Mouse (Mus musculus) cortical plate, adult 2 months (tissue): Measurements from ENCODE around the gene Tnfsf4. TPM values are rescaled to one million over a fixed set of nuclear protein-coding genes. Genes with fewer than 3 reads are reported as not detected.

Experiments
- H3K27ac ChIP-seq: fragments of 200-500 bp; 2 replicates; pipeline ENCODE4 v1.5.1; 2012; ENCODE audit warnings: low read length, control low read depth, inconsistent platforms; ENCODE audit not compliant: insufficient read depth
- H3K4me1 ChIP-seq: fragments of 200-500 bp; 2 replicates; pipeline ENCODE4 v1.6.1; 2011; ENCODE audit warnings: low read length; ENCODE audit not compliant: control insufficient read depth, insufficient read depth
- H3K4me3 ChIP-seq: fragments of 200-500 bp; 2 replicates; pipeline ENCODE4 v1.5.1; 2011; ENCODE audit warnings: mild to moderate bottlenecking, low read length, control low read depth; ENCODE audit not compliant: insufficient read depth
- CTCF ChIP-seq: fragments of 200-500 bp; IDR thresholded peaks from 2 replicates; pipeline ENCODE4 v1.5.1; 2011; ENCODE audit warnings: mild to moderate bottlenecking, control low read depth, low read length; ENCODE audit not compliant: insufficient read depth; ENCODE audit errors: extremely low read depth
- POLR2A ChIP-seq: fragments of 200-500 bp; IDR thresholded peaks from 2 replicates; pipeline ENCODE4 v1.6.1; 2011; ENCODE audit warnings: mild to moderate bottlenecking, low read length, control low read depth; ENCODE audit not compliant: insufficient read depth; ENCODE audit errors: extremely low read depth
- polyA plus RNA-seq: library from polyadenylated mRNA; depleted of rRNA; stranded (reverse); fragments of >200 nt; gene quantifications from 2 replicates; pipeline ENCODE4 v1.2.3, GENCODE M21; 2012; rRNA removed

Gene Tnfsf4
- polyA plus RNA-seq, result not detected in 2 replicates

DNA sequence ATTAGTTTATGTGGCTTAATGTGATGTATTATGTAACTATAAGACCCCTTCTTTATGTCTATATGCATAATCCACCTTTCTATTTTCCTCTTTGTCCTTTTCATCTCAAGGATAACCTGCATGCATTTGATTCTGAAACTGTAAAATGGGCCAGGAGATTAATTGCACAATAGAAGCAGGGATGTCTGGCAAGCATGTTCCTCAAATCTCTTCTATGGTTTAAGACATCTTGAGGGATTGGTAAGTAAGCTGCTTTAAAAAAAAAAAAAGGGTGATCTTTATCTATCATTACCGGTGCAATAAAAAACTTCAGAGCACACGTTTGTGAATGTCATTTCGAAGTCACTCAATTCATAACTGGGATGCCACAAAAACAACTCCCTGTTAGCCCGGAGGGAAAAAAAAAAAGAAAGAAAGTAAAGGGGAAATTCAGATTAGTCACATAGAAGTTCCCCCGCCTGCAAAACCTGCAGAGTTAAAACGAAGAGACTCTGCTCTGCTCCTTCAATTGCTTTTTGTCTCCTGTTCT lies at the start of gene Tnfsf4:
TSS of gene Tnfsf4 (plus strand) at position 479 of the 529 bp plus-strand sequence.
- Histone ChIP-seq H3K4me3 (no peak within 1 kb of the TSS), H3K27ac (no peak within 1 kb of the TSS), H3K4me1 (no peaks in the 10 kb centered on the region)
- no peak for TF ChIP-seq CTCF
- no peak for TF ChIP-seq POLR2A

DNA sequence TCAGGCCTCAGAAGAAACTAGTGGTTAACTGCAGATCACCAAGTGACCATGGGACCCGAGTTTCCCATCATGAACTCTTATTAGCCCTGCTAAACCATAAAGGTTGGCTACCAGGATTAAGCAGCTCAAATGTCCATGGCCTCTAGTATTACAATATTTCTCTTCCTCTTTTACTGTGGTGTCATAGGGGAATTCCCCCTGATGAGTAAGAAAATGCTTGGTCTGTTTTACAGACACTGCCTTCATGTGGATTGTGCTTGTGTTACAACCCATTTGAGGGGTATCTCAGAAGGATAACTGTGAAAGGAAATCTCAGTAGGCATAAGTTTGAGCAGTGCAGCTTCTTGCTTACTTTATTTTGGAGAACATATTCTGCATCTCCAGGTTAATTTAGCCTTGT lies 44.2 kb upstream of the Tnfsf4 start:
- H3K27ac ChIP-seq, result no peak overlapping the region
- no peak for TF ChIP-seq POLR2A
- no peak for TF ChIP-seq CTCF
- H3K4me3 ChIP-seq, result no peak overlapping the region
- no peaks in the 10 kb centered on the region for H3K4me1 ChIP-seq

DNA sequence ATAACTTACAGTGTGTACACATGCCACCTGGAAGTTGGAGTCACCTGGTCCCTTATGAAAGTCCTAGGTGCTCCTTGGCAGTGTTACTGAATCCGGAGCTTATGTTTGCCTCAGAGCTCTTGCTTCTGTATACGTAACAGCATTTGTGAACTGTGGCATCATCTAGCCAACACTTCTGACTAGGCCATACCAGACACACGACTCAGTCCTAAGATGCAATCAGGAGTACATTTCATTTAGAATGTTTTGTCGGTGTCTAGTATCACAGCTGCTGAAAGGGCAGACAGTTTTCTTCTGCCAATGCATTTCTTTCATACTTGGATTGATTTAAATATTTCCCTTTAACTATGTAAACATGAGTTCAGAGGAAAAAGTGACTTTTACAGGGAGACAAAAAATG lies 30.2 kb upstream of the Tnfsf4 start:
- no peak overlapping the region for H3K27ac ChIP-seq
- TF ChIP-seq POLR2A (no peak), CTCF (no peak)
- H3K4me1 ChIP-seq, result no peaks in the 10 kb centered on the region
- H3K4me3 ChIP-seq, result no peak overlapping the region

DNA sequence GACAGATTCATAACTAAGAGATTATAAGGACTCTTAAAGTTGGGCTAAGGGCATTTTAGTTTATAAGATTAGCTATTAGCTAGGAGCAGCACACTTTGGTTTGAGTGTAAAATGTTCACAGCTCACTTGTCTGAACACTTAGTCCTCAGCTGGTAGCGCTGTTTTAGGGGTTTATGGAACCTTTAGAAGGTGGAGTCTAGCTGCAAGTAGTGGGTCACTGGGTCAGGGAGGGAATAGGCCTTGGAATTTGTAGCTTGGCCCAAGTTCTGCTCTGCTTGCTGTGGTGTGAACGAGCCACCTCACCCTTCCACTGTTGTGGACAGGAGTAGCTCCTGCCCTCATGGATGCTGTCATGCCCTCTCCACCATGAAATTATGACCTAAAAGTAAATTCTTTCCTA lies 23.3 kb upstream of the Tnfsf4 start:
- H3K4me3 ChIP-seq, result no peak overlapping the region
- no peak for TF ChIP-seq CTCF
- no peak for TF ChIP-seq POLR2A
- H3K4me1 ChIP-seq, result no peaks in the 10 kb centered on the region
- H3K27ac ChIP-seq, result no peak overlapping the region

DNA sequence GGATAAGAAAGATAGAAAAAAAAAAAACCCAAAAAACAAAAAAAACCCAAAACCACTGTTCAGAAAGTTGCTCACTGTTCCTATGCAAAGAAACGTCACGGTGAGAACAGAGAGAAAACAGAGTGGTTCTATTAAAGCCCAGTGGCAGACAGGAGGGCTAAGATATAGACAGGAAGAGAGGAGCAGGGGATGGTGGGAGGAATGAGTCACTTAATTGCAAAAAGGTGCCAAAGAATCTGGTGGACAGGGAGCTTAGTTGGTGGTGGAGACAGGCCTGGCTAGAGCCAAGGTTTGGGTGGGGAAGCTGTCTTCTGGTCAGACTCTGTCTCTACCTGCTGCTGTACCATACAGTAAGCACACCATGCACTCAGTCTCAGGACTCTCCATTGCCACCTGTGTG lies 19.3 kb upstream of the Tnfsf4 start:
- H3K4me3 ChIP-seq, result no peak overlapping the region
- H3K27ac ChIP-seq, result no peak overlapping the region
- no peak for TF ChIP-seq CTCF
- TF ChIP-seq POLR2A, result no peak
- H3K4me1 ChIP-seq, result no peaks in the 10 kb centered on the region; the same call in 1 of the 2 replicates

DNA sequence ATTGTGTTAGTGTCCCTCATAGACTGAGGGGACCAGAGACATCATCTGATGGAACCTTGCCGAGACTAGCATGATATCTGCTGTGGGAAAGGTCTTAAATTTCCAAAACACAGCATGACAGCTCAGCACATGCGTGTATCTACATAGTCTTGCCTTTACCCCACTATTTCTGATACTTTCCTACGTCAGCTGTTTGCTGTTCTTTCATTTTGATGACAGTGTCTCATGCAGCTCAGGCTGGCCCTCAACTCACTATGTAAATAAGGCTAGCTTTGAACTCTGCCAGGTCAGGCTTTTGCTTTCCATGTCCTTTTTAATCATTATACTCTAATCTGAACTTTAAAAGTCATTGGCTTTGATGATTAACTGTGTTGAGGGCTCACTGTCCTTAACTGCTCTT lies 16.6 kb upstream of the Tnfsf4 start:
- H3K27ac ChIP-seq, result no peak overlapping the region
- no peak for TF ChIP-seq CTCF
- TF ChIP-seq POLR2A, result no peak
- no peaks in the 10 kb centered on the region; the same call in 1 of the 2 replicates for H3K4me1 ChIP-seq
- no peak overlapping the region for H3K4me3 ChIP-seq

DNA sequence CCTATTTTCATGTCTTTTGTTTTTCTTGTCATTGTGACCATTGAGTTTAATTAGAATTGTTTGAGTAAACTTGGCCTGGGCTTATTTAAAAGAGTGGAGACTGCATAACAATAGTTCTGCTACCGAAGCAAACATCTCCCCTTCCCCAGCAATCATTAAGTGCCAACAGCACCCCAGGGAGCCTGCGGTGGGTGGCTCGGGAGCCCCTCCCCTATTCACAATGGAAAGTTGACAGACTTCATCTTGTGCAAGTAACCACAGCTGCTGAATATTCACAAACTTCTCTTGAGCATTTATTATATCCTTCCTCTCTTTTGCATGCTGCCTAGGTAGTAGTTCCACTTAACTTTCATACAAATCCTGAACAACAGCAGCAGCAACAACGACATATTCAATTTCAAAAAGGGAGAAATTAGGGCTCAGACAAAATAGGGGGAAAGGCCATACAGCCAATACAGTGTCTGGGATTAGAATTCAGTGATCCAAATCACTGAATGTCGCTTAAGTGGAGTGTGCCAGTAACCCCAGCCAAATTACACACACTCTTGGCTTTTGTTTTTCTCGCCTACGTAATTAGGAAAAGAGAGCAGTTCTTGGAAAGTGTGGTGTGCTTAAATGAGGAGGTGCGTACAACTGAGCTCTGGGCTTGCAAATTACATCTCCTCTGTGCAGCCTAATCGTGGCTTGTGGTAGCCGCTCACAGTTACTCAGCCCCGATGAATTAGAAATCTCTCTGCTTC lies 15.4 kb upstream of the Tnfsf4 start:
- Histone ChIP-seq H3K27ac (no peak overlapping the region), H3K4me3 (no peak overlapping the region), H3K4me1 (no peaks in the 10 kb centered on the region; the same call in 1 of the 2 replicates)
- TF ChIP-seq POLR2A (no peak), CTCF (no peak)

DNA sequence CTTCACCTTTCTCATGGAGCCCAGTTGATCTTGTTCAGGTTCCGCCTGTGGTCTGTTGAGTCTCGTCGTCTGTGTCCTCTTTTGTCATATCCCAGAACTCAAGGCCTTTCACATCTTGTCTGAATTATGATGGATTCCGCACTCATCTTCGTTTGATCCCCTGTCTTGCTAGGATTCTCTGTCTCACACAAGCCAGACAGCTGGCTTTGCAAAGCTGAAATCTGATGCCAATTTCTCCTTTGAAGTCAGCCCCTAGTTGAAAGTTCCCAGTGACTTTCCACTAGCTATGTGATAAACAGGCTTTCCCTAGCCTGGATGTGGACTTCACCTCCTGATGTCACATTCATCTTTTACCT lies 14.8 kb upstream of the Tnfsf4 start:
- TF ChIP-seq CTCF, result no peak
- no peak for TF ChIP-seq POLR2A
- Histone ChIP-seq H3K27ac (no peak overlapping the region), H3K4me1 (no peaks in the 10 kb centered on the region; the same call in 1 of the 2 replicates), H3K4me3 (no peak overlapping the region)

DNA sequence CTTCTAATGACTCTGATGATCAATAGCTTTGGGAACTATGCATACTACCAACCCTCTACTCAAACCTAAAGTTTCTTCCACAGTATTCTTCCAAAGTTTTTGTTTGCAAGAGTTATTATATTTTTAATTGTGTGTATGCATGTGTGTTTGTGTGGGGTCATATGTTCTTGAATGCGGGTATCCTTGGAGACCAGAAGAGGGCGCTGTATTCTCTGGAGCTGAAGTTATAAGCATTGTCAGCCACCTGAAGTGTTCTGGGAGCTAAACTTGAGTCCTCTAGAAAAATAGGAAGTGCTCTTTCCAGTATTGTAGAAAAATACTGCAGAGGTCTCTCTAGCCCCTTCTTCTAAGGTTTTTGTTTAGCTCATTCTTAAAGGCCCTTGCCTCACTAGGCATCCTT lies 5.1 kb upstream of the Tnfsf4 start:
- H3K4me1 ChIP-seq, result no peaks in the 10 kb centered on the region

DNA sequence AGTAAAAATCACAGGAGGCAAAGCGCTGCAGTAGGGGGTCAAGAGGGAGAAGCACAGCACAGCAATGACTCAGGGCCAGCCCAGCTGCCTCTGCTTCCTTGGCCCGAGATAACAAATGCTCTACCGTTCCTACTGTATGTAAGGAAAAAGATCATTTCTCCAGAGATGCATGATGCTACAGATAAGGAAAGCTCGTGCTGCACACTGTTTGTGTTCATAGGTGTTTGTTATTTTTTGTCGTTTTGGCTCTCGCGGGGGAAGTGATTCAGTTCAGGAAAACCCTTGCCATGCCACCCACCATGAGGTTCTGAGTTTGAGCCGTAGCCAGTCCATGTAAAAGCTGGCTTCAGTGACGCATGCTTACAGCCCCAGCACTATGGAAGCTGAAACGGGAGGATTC lies 2.3 kb upstream of the Tnfsf4 start:
- H3K4me1 ChIP-seq, result no peaks in the 10 kb centered on the region
- no peak overlapping the region for H3K4me3 ChIP-seq
- no peak overlapping the region for H3K27ac ChIP-seq
- TF ChIP-seq POLR2A (no peak), CTCF (no peak)

More for the DNA sequence above, 5.1 kb upstream of the Tnfsf4 start:
- Histone ChIP-seq H3K27ac (no peak overlapping the region), H3K4me3 (no peak overlapping the region)
- TF ChIP-seq POLR2A (no peak), CTCF (no peak)

DNA sequence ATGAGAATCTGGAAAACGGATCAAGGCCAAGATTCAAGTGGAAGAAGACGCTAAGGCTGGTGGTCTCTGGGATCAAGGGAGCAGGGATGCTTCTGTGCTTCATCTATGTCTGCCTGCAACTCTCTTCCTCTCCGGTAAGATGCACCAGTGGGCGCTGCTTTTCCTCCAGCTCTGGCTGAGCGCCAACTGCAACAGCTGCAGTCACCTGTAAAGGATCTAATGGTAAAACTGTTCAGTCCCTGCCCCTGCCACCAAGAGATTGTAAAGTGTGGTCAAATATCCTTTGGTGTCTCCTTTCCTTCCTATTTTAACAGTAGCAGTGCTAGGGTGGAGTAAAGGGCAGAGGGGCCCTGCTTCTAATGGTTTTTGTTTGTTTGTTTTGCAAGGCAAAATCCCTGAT lies 401 bp downstream of the Tnfsf4 start:
- H3K4me3 ChIP-seq, result no peak overlapping the region
- TF ChIP-seq CTCF (no peak), POLR2A (no peak)
- no peak overlapping the region for H3K27ac ChIP-seq
- H3K4me1 ChIP-seq, result no peaks in the 10 kb centered on the region
